Mouse (Mus musculus) thymus, adult 2 months (tissue): ENCODE measurements around the gene Clec9a. TPM values are rescaled to one million over a fixed set of nuclear protein-coding genes. Genes with fewer than 3 reads are reported as not detected.

Source experiments
- DNase-seq: peaks from one replicate; pipeline ENCODE4 v3.0.0; 2021
- H3K27ac ChIP-seq: fragments of 200-500 bp; 2 replicates; pipeline ENCODE4 v1.5.1; 2012; ENCODE audit warnings: low read length, control low read depth; ENCODE audit not compliant: control insufficient read depth, insufficient read depth
- H3K27me3 ChIP-seq: fragments of 200-500 bp; 2 replicates; pipeline ENCODE4 v1.6.1; 2012; ENCODE audit warnings: mild to moderate bottlenecking, low read length, moderate library complexity, mixed read lengths; ENCODE audit not compliant: control insufficient read depth, insufficient read depth
- H3K36me3 ChIP-seq: fragments of 200-500 bp; 2 replicates; pipeline ENCODE4 v1.6.1; 2012; ENCODE audit warnings: mild to moderate bottlenecking, low read length, moderate library complexity; ENCODE audit not compliant: control insufficient read depth, insufficient read depth
- H3K4me1 ChIP-seq: fragments of 200-500 bp; replicated peaks from 2 replicates; pipeline ENCODE4 v1.6.1; 2012; ENCODE audit warnings: low read length; ENCODE audit not compliant: control insufficient read depth, insufficient read depth
- H3K4me3 ChIP-seq: fragments of 200-500 bp; 2 replicates; pipeline ENCODE4 v1.5.1; 2012; ENCODE audit warnings: mild to moderate bottlenecking, low read length, control low read depth, moderate library complexity; ENCODE audit not compliant: control insufficient read depth, insufficient read depth
- CTCF ChIP-seq: fragments of 200-500 bp; IDR thresholded peaks from 2 replicates; pipeline ENCODE4 v1.5.1; 2012; ENCODE audit warnings: mild to moderate bottlenecking, control low read depth, low read length, moderate library complexity, borderline replicate concordance; ENCODE audit not compliant: control insufficient read depth, poor library complexity, insufficient read depth; ENCODE audit errors: extremely low read depth
- POLR2A ChIP-seq: fragments of 200-500 bp; IDR thresholded peaks from 2 replicates; pipeline ENCODE4 v1.6.1; 2012; ENCODE audit warnings: mild to moderate bottlenecking, low read length, control low read depth, moderate library complexity; ENCODE audit not compliant: control insufficient read depth, poor library complexity, insufficient read depth; ENCODE audit errors: extremely low read depth
- WGBS: fragments of 180-500 bp; shearing (Covaris S2); methylation state at CpG from one replicate; pipeline ENCODE4 v1.1.7; 2018; 5-methylcytosine and 5-hydroxymethylcytosine counted together
- polyA plus RNA-seq: library from polyadenylated mRNA; depleted of rRNA; stranded (reverse); fragments of >200 nt; gene quantifications from 2 replicates; pipeline ENCODE4 v1.2.3, GENCODE M21; 2012

Clec9a gene
- polyA plus RNA-seq, 1 experiment: 4.6 TPM

GRCm38 (mm10) chr6:129399945-129400344 is 8.7 kb upstream of the Clec9a start:
- TF ChIP-seq POLR2A (no peak), CTCF (no peak)
- DNase-seq: no peak
- WGBS: 65% methylated on average over 6 of the region's 6 CpGs
- Histone ChIP-seq H3K36me3 (no peaks in the 10 kb centered on the region), H3K27ac (no peak overlapping the region), H3K27me3 (no peaks in the 10 kb centered on the region), H3K4me3 (no peak overlapping the region), H3K4me1 (no peaks in the 10 kb centered on the region)

- Histone ChIP-seq H3K36me3 (no peaks in the 10 kb centered on the region), H3K27me3 (no peaks in the 10 kb centered on the region), H3K4me1 (no peaks in the 10 kb centered on the region), H3K4me3 (no peak overlapping the region), H3K27ac (no peak overlapping the region)
- TF ChIP-seq CTCF (no peak), POLR2A (no peak)
- no peak for DNase-seq
- WGBS: 96% methylated on average over 2 of the region's 2 CpGs
Measured at GRCm38 (mm10) chr6:129402404-129402803, 6.3 kb upstream of the Clec9a start.

DNA sequence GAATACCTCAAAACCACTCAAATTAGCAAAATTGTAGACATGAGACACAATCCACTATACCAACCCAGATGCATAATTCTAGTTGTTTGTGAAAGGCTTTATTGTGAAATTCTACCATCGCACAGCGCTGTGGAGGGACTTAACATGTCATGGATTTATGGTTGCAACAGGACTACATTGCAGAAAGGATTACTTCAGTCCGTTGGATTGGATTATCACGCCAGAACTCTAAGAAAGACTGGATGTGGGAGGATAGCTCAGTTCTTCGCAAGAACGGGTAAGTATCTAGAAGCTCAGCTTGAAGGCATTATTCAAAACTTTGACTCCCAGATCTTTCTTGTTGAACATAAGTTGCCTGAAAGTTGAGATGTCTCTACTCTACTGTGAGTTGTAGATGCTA is 5.3 kb upstream of the Clec9a start:
- Histone ChIP-seq H3K27ac (no peak overlapping the region), H3K4me3 (no peak overlapping the region), H3K4me1 (no peaks in the 10 kb centered on the region), H3K27me3 (no peaks in the 10 kb centered on the region), H3K36me3 (no peaks in the 10 kb centered on the region)
- DNase-seq: no peak
- 96% methylated on average over 6 of the region's 6 CpGs for WGBS
- TF ChIP-seq POLR2A: no peak
- no peak for TF ChIP-seq CTCF

DNA sequence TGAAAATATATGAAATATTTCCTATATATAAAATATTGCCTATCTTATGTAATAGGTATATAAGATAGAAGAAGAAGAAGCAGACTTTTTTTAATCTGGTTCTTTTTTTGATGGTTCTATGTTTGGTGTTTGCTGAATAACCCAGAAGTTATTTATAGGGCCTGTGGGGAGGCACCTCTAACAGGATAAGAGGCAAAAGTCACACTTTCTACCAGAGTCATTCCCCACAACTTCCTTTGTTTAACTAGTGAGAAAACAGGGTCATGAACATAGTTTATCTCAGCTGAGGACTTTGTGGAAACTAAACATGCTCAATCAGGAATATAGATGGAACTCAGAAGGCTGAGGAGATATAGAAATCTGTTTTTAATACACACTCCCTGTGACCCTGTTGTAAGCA is 2.7 kb upstream of the Clec9a start:
- Histone ChIP-seq H3K4me1 (no peaks in the 10 kb centered on the region), H3K27ac (no peak overlapping the region), H3K36me3 (no peaks in the 10 kb centered on the region), H3K27me3 (no peaks in the 10 kb centered on the region), H3K4me3 (no peak overlapping the region)
- DNase-seq: no peak
- TF ChIP-seq CTCF (no peak), POLR2A (no peak)

GRCm38 (mm10) chr6:129407324-129407723 is 1.3 kb upstream of the Clec9a start:
- no peak overlapping the region for H3K4me3 ChIP-seq
- no peaks in the 10 kb centered on the region for H3K36me3 ChIP-seq
- WGBS: 25% methylated on average over 2 of the region's 2 CpGs
- DNase-seq: no peak
- TF ChIP-seq POLR2A (no peak), CTCF (no peak)
- H3K27me3 ChIP-seq: no peaks in the 10 kb centered on the region
- no peaks in the 10 kb centered on the region for H3K4me1 ChIP-seq
- no peak overlapping the region for H3K27ac ChIP-seq

GRCm38 (mm10) chr6:129414177-129414576 is 5.5 kb downstream of the Clec9a start:
- Histone ChIP-seq H3K4me3 (no peak overlapping the region), H3K27me3 (no peaks in the 10 kb centered on the region), H3K36me3 (no peaks in the 10 kb centered on the region), H3K27ac (no peak overlapping the region), H3K4me1 (no peaks in the 10 kb centered on the region)
- TF ChIP-seq POLR2A (no peak), CTCF (no peak)
- no peak for DNase-seq
- WGBS: 93% methylated on average over 1 of the region's 1 CpGs

DNA sequence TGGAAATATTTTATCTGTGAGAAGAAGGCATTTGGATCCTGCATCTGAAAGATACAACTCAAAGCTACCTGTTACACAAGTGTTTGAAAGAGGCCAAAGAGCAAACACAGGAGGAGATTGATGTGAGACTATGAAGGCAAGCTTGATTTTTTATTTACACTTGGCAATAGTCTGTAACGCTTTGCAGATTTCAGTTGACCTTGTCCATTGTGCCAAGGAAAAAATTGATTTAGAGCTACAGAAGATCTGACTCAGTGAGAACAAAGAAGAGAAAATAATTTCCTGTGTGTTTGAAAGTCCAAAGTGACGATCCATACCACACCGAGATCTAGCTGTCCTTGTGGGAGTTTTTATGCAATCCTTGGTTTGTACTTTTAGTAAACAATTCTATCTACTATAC is 13.6 kb downstream of the Clec9a start:
- no peak for TF ChIP-seq CTCF
- TF ChIP-seq POLR2A: no peak
- WGBS: 97% methylated on average over 3 of the region's 3 CpGs
- H3K36me3 ChIP-seq: no peaks in the 10 kb centered on the region
- H3K4me3 ChIP-seq: no peak overlapping the region
- H3K4me1 ChIP-seq: no peaks in the 10 kb centered on the region
- no peak for DNase-seq
- H3K27ac ChIP-seq: no peak overlapping the region
- no peaks in the 10 kb centered on the region for H3K27me3 ChIP-seq
